Mouse (Mus musculus): ENCODE measurements around the gene Fcer1g. TPM values are rescaled to one million over a fixed set of nuclear protein-coding genes. Genes with fewer than 3 reads are reported as not detected.

Fcer1g gene
- polyA plus RNA-seq, 1 experiment from 2014 or later: 20.2 TPM

- 0 out of 2 replicates have a peak, but pooled peaks have one; percentile 35 for ATAC-seq
- no peak overlapping the region for H3K27ac ChIP-seq
- no peak overlapping the region for H3K9ac ChIP-seq (replicated peaks)
- no peaks in the 10 kb centered on the region for H3K36me3 ChIP-seq
- no peak overlapping the region for H3K4me3 ChIP-seq (replicated peaks)
- no peaks in the 10 kb centered on the region for H3K9me3 ChIP-seq
- H3K4me2 ChIP-seq (replicated peaks): peak overlapping the region; percentile 15; the same call in 1 of the 2 replicates
- H3K4me1 ChIP-seq (replicated peaks): peaks cover 35% of the 10 kb centered on the region
- peaks cover 13% of the 10 kb centered on the region; the same call in 1 of the 2 replicates for H3K27me3 ChIP-seq
- WGBS: 16% methylated on average over 13 of the region's 13 CpGs
Measured at GRCm38 (mm10) chr1:171187851-171188700, 46.1 kb downstream of the Fcer1g start.

- Histone ChIP-seq H3K4me3 (replicated peaks) (no peak overlapping the region), H3K9me3 (no peaks in the 10 kb centered on the region), H3K27ac (no peak overlapping the region), H3K4me1 (replicated peaks) (peaks cover 25% of the 10 kb centered on the region), H3K27me3 (peaks cover 3% of the 10 kb centered on the region; the same call in 1 of the 2 replicates), H3K36me3 (no peaks in the 10 kb centered on the region), H3K4me2 (replicated peaks) (no peak overlapping the region), H3K9ac (replicated peaks) (no peak overlapping the region)
- no peak for ATAC-seq
- WGBS: 78% methylated on average over 8 of the region's 8 CpGs
Measured at GRCm38 (mm10) chr1:171185655-171186054, 48.5 kb downstream of the Fcer1g start.

- Histone ChIP-seq H3K4me1 (replicated peaks) (peaks cover 18% of the 10 kb centered on the region), H3K4me3 (replicated peaks) (no peak overlapping the region), H3K4me2 (replicated peaks) (no peak overlapping the region), H3K27me3 (no peaks in the 10 kb centered on the region), H3K9ac (replicated peaks) (no peak overlapping the region), H3K36me3 (no peaks in the 10 kb centered on the region), H3K27ac (no peak overlapping the region), H3K9me3 (no peaks in the 10 kb centered on the region)
- ATAC-seq: no peak
- 92% methylated on average over 7 of the region's 7 CpGs for WGBS
Measured at GRCm38 (mm10) chr1:171184314-171184713, 49.9 kb downstream of the Fcer1g start.

- Histone ChIP-seq H3K36me3 (no peaks in the 10 kb centered on the region), H3K27ac (no peak overlapping the region), H3K4me3 (replicated peaks) (no peak overlapping the region), H3K4me2 (replicated peaks) (no peak overlapping the region), H3K9ac (replicated peaks) (no peak overlapping the region), H3K27me3 (no peaks in the 10 kb centered on the region), H3K9me3 (no peaks in the 10 kb centered on the region), H3K4me1 (replicated peaks) (peaks cover 12% of the 10 kb centered on the region)
- no peak for ATAC-seq
- 75% methylated on average over 3 of the region's 3 CpGs for WGBS
Measured at GRCm38 (mm10) chr1:171183620-171184019, 50.5 kb downstream of the Fcer1g start.

GRCm38 (mm10) chr1:171183025-171183424 lies 51.1 kb downstream of the Fcer1g start:
- peaks cover 6% of the 10 kb centered on the region for H3K4me1 ChIP-seq (replicated peaks)
- H3K27ac ChIP-seq: no peak overlapping the region
- H3K9me3 ChIP-seq: no peaks in the 10 kb centered on the region
- H3K36me3 ChIP-seq: no peaks in the 10 kb centered on the region
- WGBS: 83% methylated on average over 3 of the region's 3 CpGs
- H3K9ac ChIP-seq (replicated peaks): no peak overlapping the region
- no peak for ATAC-seq
- no peaks in the 10 kb centered on the region for H3K27me3 ChIP-seq
- H3K4me3 ChIP-seq (replicated peaks): no peak overlapping the region
- no peak overlapping the region for H3K4me2 ChIP-seq (replicated peaks)

Other genes with a start within 250 kb of the Fcer1g start
- 0.15 TPM in 1 of 2 replicates, not detected in the other for gene Fcgr4, start 215.4 kb downstream of the Fcer1g start, polyA plus RNA-seq (2015; fragmentation: Nextera tagmentation; extraction: Ambion mirVana)
- 4.8 and 6.0 TPM in 2 replicates for gene Fcgr3, start 169.4 kb downstream of the Fcer1g start, polyA plus RNA-seq (2015; fragmentation: Nextera tagmentation; extraction: Ambion mirVana)
- 2.0 and 3.7 TPM in 2 replicates for gene Cfap126, start 120.4 kb downstream of the Fcer1g start, polyA plus RNA-seq (2015; fragmentation: Nextera tagmentation; extraction: Ambion mirVana)
- gene Sdhc, start 83.8 kb downstream of the Fcer1g start, polyA plus RNA-seq (2015; fragmentation: Nextera tagmentation; extraction: Ambion mirVana): 260 and 273 TPM in 2 replicates
- gene Mpz, start 83.7 kb downstream of the Fcer1g start, polyA plus RNA-seq (2015; fragmentation: Nextera tagmentation; extraction: Ambion mirVana): 0.15 and 0.20 TPM in 2 replicates
- gene Pcp4l1, start 38.1 kb downstream of the Fcer1g start, polyA plus RNA-seq (2015; fragmentation: Nextera tagmentation; extraction: Ambion mirVana): 17.0 and 23.0 TPM in 2 replicates
- 0.30 and 0.42 TPM in 2 replicates for gene Nr1i3, start 20.4 kb downstream of the Fcer1g start, polyA plus RNA-seq (2015; fragmentation: Nextera tagmentation; extraction: Ambion mirVana)
- gene Tomm40l, start 11.9 kb downstream of the Fcer1g start, polyA plus RNA-seq (2015; fragmentation: Nextera tagmentation; extraction: Ambion mirVana): 33.5 and 37.9 TPM in 2 replicates
- 2.6 and 5.1 TPM in 2 replicates for gene Apoa2, start 9.3 kb downstream of the Fcer1g start, polyA plus RNA-seq (2015; fragmentation: Nextera tagmentation; extraction: Ambion mirVana)
- gene Adamts4, start 16.1 kb upstream of the Fcer1g start, polyA plus RNA-seq (2015; fragmentation: Nextera tagmentation; extraction: Ambion mirVana): 6.5 and 7.4 TPM in 2 replicates
- 231 and 234 TPM in 2 replicates for gene Ndufs2, start 17.0 kb upstream of the Fcer1g start, polyA plus RNA-seq (2015; fragmentation: Nextera tagmentation; extraction: Ambion mirVana)
- gene B4galt3, start 36.0 kb upstream of the Fcer1g start, polyA plus RNA-seq (2015; fragmentation: Nextera tagmentation; extraction: Ambion mirVana): 99.0 and 99.8 TPM in 2 replicates
- gene Ppox, start 46.8 kb upstream of the Fcer1g start, polyA plus RNA-seq (2015; fragmentation: Nextera tagmentation; extraction: Ambion mirVana): 56.0 and 56.4 TPM in 2 replicates
- 112 and 121 TPM in 2 replicates for gene Usp21, start 53.6 kb upstream of the Fcer1g start, polyA plus RNA-seq (2015; fragmentation: Nextera tagmentation; extraction: Ambion mirVana)
- 112 and 126 TPM in 2 replicates for gene Ufc1, start 60.7 kb upstream of the Fcer1g start, polyA plus RNA-seq (2015; fragmentation: Nextera tagmentation; extraction: Ambion mirVana)
- 54.3 and 56.9 TPM in 2 replicates for gene Dedd, start 94.8 kb upstream of the Fcer1g start, polyA plus RNA-seq (2015; fragmentation: Nextera tagmentation; extraction: Ambion mirVana)
- gene Nit1, start 111.3 kb upstream of the Fcer1g start, polyA plus RNA-seq (2015; fragmentation: Nextera tagmentation; extraction: Ambion mirVana): 57.5 and 61.3 TPM in 2 replicates
- 166 and 177 TPM in 2 replicates for gene Pfdn2, start 111.3 kb upstream of the Fcer1g start, polyA plus RNA-seq (2015; fragmentation: Nextera tagmentation; extraction: Ambion mirVana)
- gene Klhdc9, start 126.4 kb upstream of the Fcer1g start, polyA plus RNA-seq (2015; fragmentation: Nextera tagmentation; extraction: Ambion mirVana): 4.2 and 4.6 TPM in 2 replicates
- gene Nectin4, start 135.7 kb upstream of the Fcer1g start, polyA plus RNA-seq (2015; fragmentation: Nextera tagmentation; extraction: Ambion mirVana): 0.70 and 0.97 TPM in 2 replicates
- gene Arhgap30, start 154.6 kb upstream of the Fcer1g start, polyA plus RNA-seq (2015; fragmentation: Nextera tagmentation; extraction: Ambion mirVana): 0.63 TPM in 2 replicates
- gene Usf1, start 176.9 kb upstream of the Fcer1g start, polyA plus RNA-seq (2015; fragmentation: Nextera tagmentation; extraction: Ambion mirVana): 237 and 239 TPM in 2 replicates
- gene Tstd1, start 184.5 kb upstream of the Fcer1g start, polyA plus RNA-seq (2015; fragmentation: Nextera tagmentation; extraction: Ambion mirVana): 11.7 and 13.3 TPM in 2 replicates
- gene F11r, start 203.2 kb upstream of the Fcer1g start, polyA plus RNA-seq (2015; fragmentation: Nextera tagmentation; extraction: Ambion mirVana): 8.3 and 9.7 TPM in 2 replicates

All from midbrain, embryonic 13.5 days (tissue).